Mouse (Mus musculus): ENCODE measurements around the gene Lrrc4c. TPM values are rescaled to one million over a fixed set of nuclear protein-coding genes. Genes with fewer than 3 reads are reported as not detected.

The Lrrc4c gene
- polyA plus RNA-seq, 1 experiment, result 0.06 TPM

- TF ChIP-seq CTCF (IDR thresholded peaks at IDR 0.05; ENCODE audit: control insufficient read depth, insufficient read depth, insufficient replicate concordance, low read depth, low read length), result no peak
- no peak for TF ChIP-seq POLR2A (IDR thresholded peaks at IDR 0.05; ENCODE audit: control insufficient read depth, low read depth, low read length)
- Histone ChIP-seq H3K27ac (ENCODE audit: control insufficient read depth, insufficient read depth, low read depth, low read length) (no peak overlapping the region), H3K4me1 (ENCODE audit: control insufficient read depth, insufficient read depth, low read length) (no peaks in the 10 kb centered on the region), H3K4me3 (ENCODE audit: control insufficient read depth, low read depth, low read length) (no peak overlapping the region), H3K27me3 (ENCODE audit: control insufficient read depth, insufficient read depth, low read length) (no peaks in the 10 kb centered on the region), H3K36me3 (ENCODE audit: control insufficient read depth, insufficient read depth, low read length) (no peaks in the 10 kb centered on the region)
Measured at GRCm38 (mm10) chr2:96618691-96619205, 300.8 kb downstream of the Lrrc4c start.

DNA sequence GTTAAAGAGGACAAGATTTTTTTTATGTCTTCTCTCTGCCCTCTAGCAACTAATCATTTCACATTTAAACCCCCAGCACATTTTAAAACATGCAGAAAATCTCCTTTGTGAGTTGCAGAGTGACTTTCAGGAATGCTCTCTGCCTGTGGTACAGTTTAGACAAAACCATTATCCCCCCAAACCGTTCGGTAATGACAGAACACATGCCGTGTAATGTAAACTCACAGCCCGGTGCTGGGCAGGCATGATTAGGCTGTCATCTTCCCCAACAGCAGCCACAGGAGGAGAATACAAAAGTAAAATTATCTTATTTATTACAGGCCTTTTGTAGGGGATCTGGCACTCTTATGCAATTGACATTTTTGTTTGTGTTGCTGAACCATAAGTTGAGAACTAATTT lies 349.1 kb downstream of the Lrrc4c start:
- H3K27ac ChIP-seq (ENCODE audit: control insufficient read depth, insufficient read depth, low read depth, low read length), result no peak overlapping the region

GRCm38 (mm10) chr2:96681806-96682205 lies 363.8 kb downstream of the Lrrc4c start:
- H3K4me1 ChIP-seq (ENCODE audit: control insufficient read depth, insufficient read depth, low read length), result 0 out of 2 replicates have a peak, but pooled peaks cover 3% of the 10 kb centered on the region
- H3K27me3 ChIP-seq (ENCODE audit: control insufficient read depth, insufficient read depth, low read length), result no peaks in the 10 kb centered on the region
- H3K4me3 ChIP-seq (ENCODE audit: control insufficient read depth, low read depth, low read length), result no peak overlapping the region
- TF ChIP-seq CTCF (IDR thresholded peaks at IDR 0.05; ENCODE audit: control insufficient read depth, insufficient read depth, insufficient replicate concordance, low read depth, low read length), result no peak
- TF ChIP-seq POLR2A (IDR thresholded peaks at IDR 0.05; ENCODE audit: control insufficient read depth, low read depth, low read length), result no peak
- H3K36me3 ChIP-seq (ENCODE audit: control insufficient read depth, insufficient read depth, low read length), result no peaks in the 10 kb centered on the region
- no peak overlapping the region for H3K27ac ChIP-seq (ENCODE audit: control insufficient read depth, insufficient read depth, low read depth, low read length)

More for the DNA sequence above, 349.1 kb downstream of the Lrrc4c start:
- no peaks in the 10 kb centered on the region for H3K4me1 ChIP-seq (ENCODE audit: control insufficient read depth, insufficient read depth, low read length)
- H3K36me3 ChIP-seq (ENCODE audit: control insufficient read depth, insufficient read depth, low read length), result no peaks in the 10 kb centered on the region
- TF ChIP-seq CTCF (IDR thresholded peaks at IDR 0.05; ENCODE audit: control insufficient read depth, insufficient read depth, insufficient replicate concordance, low read depth, low read length) (no peak), POLR2A (IDR thresholded peaks at IDR 0.05; ENCODE audit: control insufficient read depth, low read depth, low read length) (no peak)
- H3K27me3 ChIP-seq (ENCODE audit: control insufficient read depth, insufficient read depth, low read length), result no peaks in the 10 kb centered on the region
- no peak overlapping the region for H3K4me3 ChIP-seq (ENCODE audit: control insufficient read depth, low read depth, low read length)

DNA sequence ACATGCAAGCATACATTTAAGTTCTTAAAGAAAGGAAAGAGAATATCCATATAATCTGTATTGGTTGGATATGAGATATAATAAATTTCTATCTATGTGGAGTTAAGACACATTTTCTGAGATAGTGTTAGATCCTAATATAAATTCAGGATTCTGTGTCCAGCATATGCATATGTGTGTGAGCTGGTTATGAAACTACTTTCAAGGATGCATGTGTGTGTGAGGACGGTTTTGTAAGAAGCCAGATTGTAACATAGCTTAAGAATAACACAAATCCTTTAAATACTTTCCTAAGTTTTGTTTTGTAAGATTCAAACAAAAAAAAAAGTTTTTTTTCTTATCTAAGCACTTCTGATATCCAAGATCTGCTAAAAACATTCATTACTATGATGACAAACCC lies 367.4 kb downstream of the Lrrc4c start:
- Histone ChIP-seq H3K36me3 (ENCODE audit: control insufficient read depth, insufficient read depth, low read length) (no peaks in the 10 kb centered on the region), H3K27me3 (ENCODE audit: control insufficient read depth, insufficient read depth, low read length) (no peaks in the 10 kb centered on the region), H3K27ac (ENCODE audit: control insufficient read depth, insufficient read depth, low read depth, low read length) (no peak overlapping the region), H3K4me3 (ENCODE audit: control insufficient read depth, low read depth, low read length) (no peak overlapping the region), H3K4me1 (ENCODE audit: control insufficient read depth, insufficient read depth, low read length) (0 out of 2 replicates have a peak, but pooled peaks cover 3% of the 10 kb centered on the region)
- no peak for TF ChIP-seq CTCF (IDR thresholded peaks at IDR 0.05; ENCODE audit: control insufficient read depth, insufficient read depth, insufficient replicate concordance, low read depth, low read length)
- no peak for TF ChIP-seq POLR2A (IDR thresholded peaks at IDR 0.05; ENCODE audit: control insufficient read depth, low read depth, low read length)

GRCm38 (mm10) chr2:96705004-96705403 lies 387.0 kb downstream of the Lrrc4c start:
- H3K36me3 ChIP-seq (ENCODE audit: control insufficient read depth, insufficient read depth, low read length), result no peaks in the 10 kb centered on the region

DNA sequence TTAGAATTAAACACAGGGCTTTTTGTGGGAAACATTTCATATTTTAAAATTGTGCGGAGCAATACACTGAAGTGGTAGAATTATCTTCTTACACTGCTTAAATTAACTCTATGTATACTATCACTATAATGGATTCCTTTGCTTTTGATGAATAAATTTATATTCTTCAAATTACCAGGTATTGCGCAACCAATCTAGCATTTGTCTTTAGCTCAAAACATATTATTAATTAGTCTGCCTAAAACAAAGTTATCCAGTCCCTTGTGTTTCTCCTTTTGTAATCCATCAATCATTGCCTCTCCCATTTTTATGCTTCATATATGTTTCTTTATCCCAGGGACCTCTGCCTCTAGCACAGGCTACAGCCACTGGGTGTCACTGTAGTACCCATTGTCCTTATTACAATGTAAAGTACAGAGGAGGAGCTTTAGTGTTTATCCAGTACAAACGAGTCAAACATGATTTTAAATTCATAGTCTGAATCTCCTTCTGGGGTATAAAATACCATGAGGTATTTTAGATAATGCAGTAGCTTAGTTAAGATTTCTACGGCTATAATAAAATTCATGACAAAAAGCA lies 389.9 kb downstream of the Lrrc4c start:
- no peaks in the 10 kb centered on the region for H3K36me3 ChIP-seq (ENCODE audit: control insufficient read depth, insufficient read depth, low read length)
- H3K4me1 ChIP-seq (ENCODE audit: control insufficient read depth, insufficient read depth, low read length), result no peaks in the 10 kb centered on the region
- no peaks in the 10 kb centered on the region for H3K27me3 ChIP-seq (ENCODE audit: control insufficient read depth, insufficient read depth, low read length)
- no peak overlapping the region for H3K27ac ChIP-seq (ENCODE audit: control insufficient read depth, insufficient read depth, low read depth, low read length)
- H3K4me3 ChIP-seq (ENCODE audit: control insufficient read depth, low read depth, low read length), result no peak overlapping the region
- TF ChIP-seq CTCF (IDR thresholded peaks at IDR 0.05; ENCODE audit: control insufficient read depth, insufficient read depth, insufficient replicate concordance, low read depth, low read length) (no peak), POLR2A (IDR thresholded peaks at IDR 0.05; ENCODE audit: control insufficient read depth, low read depth, low read length) (no peak)

More at GRCm38 (mm10) chr2:96705004-96705403, 387.0 kb downstream of the Lrrc4c start:
- Histone ChIP-seq H3K27me3 (ENCODE audit: control insufficient read depth, insufficient read depth, low read length) (no peaks in the 10 kb centered on the region), H3K27ac (ENCODE audit: control insufficient read depth, insufficient read depth, low read depth, low read length) (no peak overlapping the region), H3K4me1 (ENCODE audit: control insufficient read depth, insufficient read depth, low read length) (no peaks in the 10 kb centered on the region), H3K4me3 (ENCODE audit: control insufficient read depth, low read depth, low read length) (no peak overlapping the region)
- TF ChIP-seq CTCF (IDR thresholded peaks at IDR 0.05; ENCODE audit: control insufficient read depth, insufficient read depth, insufficient replicate concordance, low read depth, low read length) (no peak), POLR2A (IDR thresholded peaks at IDR 0.05; ENCODE audit: control insufficient read depth, low read depth, low read length) (no peak)

- no peak for TF ChIP-seq CTCF (IDR thresholded peaks at IDR 0.05; ENCODE audit: control insufficient read depth, insufficient read depth, insufficient replicate concordance, low read depth, low read length)
- TF ChIP-seq POLR2A (IDR thresholded peaks at IDR 0.05; ENCODE audit: control insufficient read depth, low read depth, low read length), result no peak
- no peak overlapping the region for H3K4me3 ChIP-seq (ENCODE audit: control insufficient read depth, low read depth, low read length)
- H3K27ac ChIP-seq (ENCODE audit: control insufficient read depth, insufficient read depth, low read depth, low read length), result no peak overlapping the region
- no peaks in the 10 kb centered on the region for H3K36me3 ChIP-seq (ENCODE audit: control insufficient read depth, insufficient read depth, low read length)
- no peaks in the 10 kb centered on the region for H3K27me3 ChIP-seq (ENCODE audit: control insufficient read depth, insufficient read depth, low read length)
- H3K4me1 ChIP-seq (ENCODE audit: control insufficient read depth, insufficient read depth, low read length), result no peaks in the 10 kb centered on the region
Measured at GRCm38 (mm10) chr2:96714561-96714960, 396.6 kb downstream of the Lrrc4c start.
